Mouse (Mus musculus) ZHBTc4 (cell line): ENCODE measurements at regions not wholly inside any gene's neighbourhood (a gene's known extent, or its start where the extent isn't known, plus 50 kb on each side); places are given as distances from the start of the nearest gene placed in this dataset.

ENCODE experiments used
- DNase-seq: peaks from one replicate; pipeline ENCODE4 v3.0.0-alpha.2; 2011; ENCODE audit warnings: low read depth, low spot score

GRCm38 (mm10) chr6:49523184-49523583 is 127.8 kb downstream of the Stk31 start:
- DNase-seq, result no peak

- DNase-seq, result no peak
Observed at GRCm38 (mm10) chr6:49523696-49524095, 128.3 kb downstream of the Stk31 start.

DNA sequence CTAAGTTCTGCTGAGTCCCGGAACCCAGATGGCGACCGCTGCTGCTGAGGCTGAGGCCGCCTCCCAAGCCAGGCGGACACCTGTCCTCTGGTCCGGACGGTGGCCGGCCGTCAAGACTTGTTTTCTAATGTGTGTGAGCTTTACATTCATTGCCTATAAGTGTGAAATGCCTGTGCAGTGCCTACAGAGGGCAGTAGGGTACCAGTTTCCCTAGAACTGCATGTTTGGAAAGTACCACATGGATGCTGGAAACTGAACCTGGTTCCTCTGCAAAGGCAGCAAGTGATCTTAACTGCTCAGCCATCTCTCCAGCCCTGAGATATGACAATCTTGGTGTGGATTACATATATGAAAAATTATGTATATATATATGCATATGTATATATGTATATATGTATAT is 138.6 kb downstream of the Stk31 start:
- peak; percentile 75 for DNase-seq

DNA sequence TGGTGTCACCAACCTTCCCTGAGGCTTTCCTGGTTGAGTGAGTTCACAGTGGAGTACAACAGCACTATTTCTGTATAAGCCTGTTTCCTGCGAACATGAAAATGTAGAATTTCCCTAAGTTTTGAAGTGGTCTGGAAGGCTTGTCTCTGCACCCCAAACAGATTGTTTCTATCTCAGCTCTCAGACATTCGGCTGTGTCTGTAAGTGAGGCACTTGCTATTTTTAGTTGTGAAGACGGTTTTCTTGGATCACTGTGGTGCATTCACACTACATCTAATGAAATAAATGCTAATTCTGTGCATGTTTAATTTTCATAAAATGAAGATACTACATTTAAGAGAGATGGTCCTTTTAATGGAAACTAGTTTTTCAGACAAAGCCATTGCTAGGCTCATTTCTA is 139.1 kb downstream of the Stk31 start:
- DNase-seq, result no peak

DNA sequence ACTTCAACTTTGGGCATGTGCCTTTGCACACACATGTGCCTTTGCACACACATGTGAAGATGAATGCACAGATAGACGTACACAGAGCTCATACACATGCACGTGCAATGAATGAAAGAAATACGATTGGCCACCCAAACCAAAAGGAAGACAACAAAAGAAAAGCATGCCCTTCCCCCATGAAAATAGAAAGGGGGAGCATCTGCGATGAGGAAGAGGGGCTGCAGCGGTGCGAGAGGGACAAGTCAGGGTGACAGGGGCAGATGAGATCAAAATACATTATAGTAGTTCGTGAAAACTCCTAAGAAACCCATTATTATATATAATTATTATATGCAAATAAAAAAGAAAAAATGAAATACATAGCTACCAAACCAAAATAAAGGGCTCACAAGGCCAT is 149.5 kb downstream of the Stk31 start:
- no peak for DNase-seq

GRCm38 (mm10) chr6:49555069-49555468 is 159.7 kb downstream of the Stk31 start:
- DNase-seq, result no peak

GRCm38 (mm10) chr6:49558508-49558907 is 163.1 kb downstream of the Stk31 start:
- DNase-seq, result no peak

DNA sequence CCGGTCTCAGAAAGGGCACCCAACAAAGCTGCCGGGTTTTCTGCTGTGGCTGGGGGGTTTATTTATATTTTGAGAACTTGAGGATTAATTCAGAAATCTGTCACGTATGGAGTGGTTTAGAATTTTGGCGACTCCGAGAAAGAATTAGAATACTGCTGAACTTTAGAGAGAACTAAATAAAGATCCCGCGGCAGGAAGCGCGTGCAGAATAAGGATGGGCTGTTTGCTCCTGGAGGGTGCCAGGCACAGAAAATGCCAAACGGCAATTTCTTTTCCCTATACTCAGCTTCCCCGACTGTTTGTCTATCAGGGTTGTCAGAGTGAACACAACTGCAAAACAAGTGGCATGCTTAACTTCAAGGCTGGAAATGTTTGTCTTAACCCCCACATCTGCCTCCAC is 163.7 kb downstream of the Stk31 start:
- DNase-seq, result no peak

DNA sequence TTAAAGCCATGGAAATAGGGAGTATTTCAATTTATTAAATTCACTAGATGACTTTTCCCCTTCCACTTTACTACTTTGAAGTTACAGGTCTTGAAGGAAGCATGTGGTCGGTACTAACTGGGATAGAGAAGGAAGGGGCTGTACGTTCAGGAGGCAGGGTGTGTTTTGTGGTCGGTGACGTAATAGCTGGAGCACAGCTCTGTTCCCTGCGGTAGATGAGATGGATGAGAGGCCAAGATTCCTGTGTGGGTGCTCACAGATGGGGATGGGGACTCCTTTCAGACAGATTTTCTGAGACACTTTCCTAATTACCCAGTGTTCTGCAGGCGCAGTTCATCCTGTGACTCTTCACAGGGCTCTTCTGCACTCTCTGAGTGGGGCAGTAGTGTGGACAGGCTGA is 182.9 kb downstream of the Stk31 start:
- no peak for DNase-seq

DNA sequence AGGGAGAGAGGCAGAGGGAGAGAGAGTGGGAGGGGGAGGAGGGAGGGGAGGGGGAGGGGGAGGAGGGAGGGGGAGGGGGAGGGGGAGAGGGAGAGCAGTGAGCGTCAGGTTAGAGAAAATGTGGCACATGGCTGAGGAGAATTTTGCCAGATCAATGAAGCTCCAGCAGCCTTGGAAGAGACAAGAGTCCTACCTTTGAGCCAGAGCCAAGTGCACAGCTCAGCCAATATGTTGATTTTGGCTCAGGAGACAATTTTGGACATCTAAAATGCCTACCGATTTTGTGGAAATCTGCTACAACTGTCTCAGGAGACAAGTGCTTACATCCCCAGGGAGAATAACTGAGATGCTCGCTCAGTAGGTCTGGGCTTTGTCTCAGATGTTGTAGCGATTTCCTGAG is 184.3 kb downstream of the Stk31 start:
- no peak for DNase-seq

GRCm38 (mm10) chr6:49582040-49582707 is 186.8 kb downstream of the Stk31 start:
- no peak for DNase-seq

GRCm38 (mm10) chr6:49586553-49586952 is 191.1 kb downstream of the Stk31 start:
- DNase-seq, result no peak

DNA sequence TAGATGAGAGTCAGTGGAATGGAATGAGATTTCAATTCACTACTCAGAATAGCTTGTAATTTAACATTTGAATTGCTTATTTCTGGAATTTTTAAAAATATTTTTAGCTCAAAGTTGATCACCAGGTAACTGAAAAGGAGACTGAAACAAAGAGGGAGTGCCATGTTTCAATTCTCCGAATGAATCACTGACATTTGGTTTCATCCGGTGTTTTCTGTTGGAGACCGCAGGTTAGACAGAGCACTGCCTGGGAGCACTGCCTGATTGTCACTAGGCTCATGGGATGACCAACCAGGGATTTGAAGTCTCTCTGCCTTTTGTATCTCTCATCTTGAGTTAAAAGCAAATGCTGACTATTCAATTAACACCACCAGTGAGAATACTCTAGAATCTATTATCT is 193.3 kb downstream of the Stk31 start:
- DNase-seq, result no peak

DNA sequence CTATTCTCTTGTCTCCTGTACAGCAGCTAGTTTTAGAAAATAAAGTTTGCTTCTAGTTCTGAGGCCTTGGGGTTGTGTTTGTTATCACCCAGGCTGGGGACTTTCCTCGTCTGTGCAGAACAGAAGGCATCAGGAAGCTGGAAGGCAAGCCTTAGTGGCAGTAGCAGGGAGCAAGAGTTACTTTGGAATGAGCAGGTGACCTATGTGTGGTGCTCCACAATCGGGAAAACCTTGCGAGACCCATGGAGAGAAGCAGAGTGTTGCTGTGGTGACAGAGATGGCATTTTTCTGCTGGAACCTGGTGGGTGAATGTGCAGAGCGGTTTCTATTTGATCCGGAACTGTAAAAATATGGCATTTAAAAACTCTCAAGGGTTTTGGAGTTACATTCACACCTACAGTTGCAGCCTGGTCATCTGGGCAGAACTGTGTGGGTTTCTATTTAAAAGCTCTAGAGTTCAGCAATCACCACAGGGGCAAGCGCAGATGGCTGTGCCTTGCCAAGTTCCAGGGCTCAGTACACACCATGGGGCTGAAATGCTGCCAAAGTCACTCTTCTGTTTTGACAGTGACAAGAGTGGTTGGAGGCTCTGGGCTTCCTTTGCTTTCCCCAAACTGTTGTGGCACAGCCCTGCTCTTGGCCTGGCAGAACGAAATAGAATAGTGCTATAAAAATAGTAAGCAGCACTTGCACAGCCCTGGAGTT is 195.7 kb downstream of the Stk31 start:
- no peak for DNase-seq

- DNase-seq, result no peak
Observed at GRCm38 (mm10) chr6:49591632-49592000, 196.2 kb downstream of the Stk31 start.

- DNase-seq, result no peak
Observed at GRCm38 (mm10) chr6:49592676-49593075, 197.3 kb downstream of the Stk31 start.

DNA sequence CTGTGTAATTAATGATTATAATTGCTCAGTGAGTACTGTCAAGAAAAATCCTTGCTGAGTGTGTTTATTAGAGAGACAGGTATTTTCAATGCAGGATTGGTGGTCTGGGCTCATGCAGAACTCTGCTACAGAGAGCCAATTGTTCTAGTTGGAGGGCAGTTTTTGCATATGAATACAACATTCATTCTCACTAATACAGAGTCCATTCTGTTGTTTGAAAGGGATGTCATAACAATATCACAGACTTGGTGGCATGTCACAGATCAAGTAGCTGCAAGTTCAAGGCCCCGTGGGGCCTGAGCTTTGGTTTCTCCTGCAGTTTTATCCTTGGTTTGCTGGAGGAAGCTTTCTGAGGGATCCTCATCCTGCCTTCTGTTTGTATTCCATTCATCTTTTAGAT is 207.8 kb downstream of the Stk31 start:
- no peak for DNase-seq

DNA sequence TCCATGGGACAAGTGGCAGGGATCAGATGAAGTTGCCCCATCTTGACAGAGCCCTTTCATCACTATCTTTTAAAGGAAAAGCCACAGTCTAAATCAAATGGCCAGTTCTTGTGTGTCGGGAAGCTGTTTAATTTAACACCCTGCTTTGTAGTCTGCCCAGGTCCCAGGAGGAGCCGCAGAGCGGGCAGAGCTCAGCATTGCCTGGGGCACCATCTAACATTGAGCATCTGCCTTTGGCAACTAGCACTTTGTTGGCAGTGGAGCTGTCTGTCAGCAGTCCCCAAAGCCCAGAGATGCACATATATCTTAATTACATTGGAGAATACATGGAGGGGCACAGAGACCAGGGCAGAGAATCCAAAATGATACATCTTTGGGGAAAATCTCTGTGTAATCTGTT is 208.4 kb downstream of the Stk31 start:
- DNase-seq, result no peak

- no peak for DNase-seq
Observed at GRCm38 (mm10) chr6:49606028-49606427, 210.6 kb downstream of the Stk31 start.

DNA sequence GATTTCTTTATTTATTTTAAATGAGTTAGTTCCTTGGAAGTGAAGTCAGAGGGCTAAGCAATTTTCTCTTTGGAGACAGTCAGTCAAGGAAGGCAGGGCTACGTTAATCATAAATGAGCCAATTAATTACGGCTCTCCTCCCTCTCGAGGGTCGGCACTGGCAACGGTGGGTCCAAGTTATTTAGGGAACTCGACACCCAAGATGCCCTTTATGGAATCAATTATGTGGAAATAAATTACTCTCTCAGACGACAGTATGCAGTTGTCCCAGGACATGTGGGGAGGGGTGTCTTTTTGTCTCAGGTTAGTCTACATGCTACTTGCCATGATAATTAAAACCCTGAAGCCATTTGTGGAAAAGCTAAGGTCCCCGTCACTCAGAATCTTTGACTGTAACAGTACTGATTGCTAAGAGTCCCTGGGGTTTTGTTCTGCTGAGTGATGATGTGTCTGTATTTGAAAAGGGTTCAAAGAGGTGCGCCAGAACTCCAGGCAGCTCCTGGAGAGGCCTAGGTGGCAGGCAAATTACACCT is 211.3 kb downstream of the Stk31 start:
- DNase-seq, result no peak

DNA sequence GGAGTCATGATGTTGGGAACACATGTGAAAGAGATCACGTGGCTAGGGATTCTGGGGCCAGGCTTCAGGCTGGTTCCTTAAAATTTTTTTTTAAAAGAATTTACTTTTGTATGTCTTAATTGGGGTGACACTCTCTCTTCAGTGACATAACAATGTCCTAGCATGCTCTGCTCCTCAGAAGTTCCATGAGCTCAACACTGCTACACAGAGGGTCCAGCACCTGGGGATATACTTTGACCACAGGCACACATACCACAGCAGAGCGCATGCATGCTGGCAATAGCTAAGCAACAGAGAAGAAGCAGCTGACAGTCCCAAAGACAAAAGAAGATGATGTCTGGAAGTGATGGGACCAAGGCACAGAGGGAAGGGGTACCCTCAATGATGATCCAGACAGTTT is 198.4 kb upstream of the Npy start:
- no peak for DNase-seq

DNA sequence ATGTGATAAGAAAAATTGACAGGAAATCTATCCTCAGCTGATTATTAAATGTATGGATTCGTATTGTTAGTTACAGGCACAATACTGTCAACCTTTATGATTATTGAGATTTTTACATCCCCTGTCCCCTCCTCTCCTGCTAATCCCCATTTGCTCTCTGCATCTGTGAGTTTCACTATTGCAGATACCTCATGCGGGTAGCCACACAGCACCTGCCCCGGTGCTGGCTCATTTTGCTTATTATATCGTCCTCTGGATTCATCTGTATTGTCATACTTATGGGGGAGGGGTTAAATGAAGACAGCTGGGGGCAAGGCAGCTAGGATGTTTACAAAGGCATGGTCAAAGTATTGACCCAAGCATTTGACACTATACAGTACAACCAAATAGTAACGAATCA is 197.9 kb upstream of the Npy start:
- no peak for DNase-seq

DNA sequence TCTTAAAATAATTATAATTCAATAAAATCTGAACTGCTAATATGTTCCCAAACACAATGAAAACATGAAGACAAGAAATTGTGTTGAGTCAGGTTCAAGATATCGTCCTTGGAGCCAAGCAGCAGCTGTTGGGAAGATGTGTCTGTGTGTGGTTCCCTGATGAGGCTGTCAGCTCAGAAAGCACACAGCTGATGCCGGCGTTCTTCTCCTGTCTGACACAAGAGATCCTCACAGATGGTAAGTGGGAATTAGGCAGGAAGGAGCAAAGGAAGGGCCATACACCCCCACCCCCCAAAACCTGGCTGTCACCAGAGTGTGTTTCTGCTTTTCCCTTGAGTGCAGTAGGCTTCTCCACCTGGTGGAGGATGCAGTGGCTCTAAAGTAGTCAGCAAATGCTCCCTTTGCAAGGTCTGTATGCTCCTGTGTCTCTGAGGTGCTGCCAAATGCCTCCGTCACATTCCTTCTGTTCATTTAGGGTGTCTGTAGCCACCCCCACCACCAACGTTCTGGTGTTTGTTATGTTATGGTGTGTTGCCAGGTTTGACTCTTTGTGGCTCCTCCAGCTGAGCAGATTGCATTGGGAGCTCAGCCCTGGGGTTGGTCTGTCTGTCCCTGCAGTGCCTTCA is 188.9 kb upstream of the Npy start:
- peak; percentile 14 for DNase-seq
